Mouse (Mus musculus) forebrain, embryonic 16.5 days (tissue): ENCODE data around the gene Dtd1. TPM values are rescaled to one million over a fixed set of nuclear protein-coding genes. Genes with fewer than 3 reads are reported as not detected.
A peak's percentile ranks its signal among the peaks of the same experiment; 100 is the strongest.
"Not testable (repeated sequence)": the region's sequence is repeated elsewhere in the genome, so short reads cannot be mapped to it uniquely, and the experiment has no call there.

ENCODE experiments used
- ATAC-seq: fragments of 200-750 bp; cut with Nextera tagmentation; 2 replicates; pipeline ENCODE4 v1.8.0; 2017; ENCODE audit warnings: mild to moderate bottlenecking, moderate library complexity
- H3K27ac ChIP-seq: fragments of 300-500 bp; sonication (generic); 2 replicates; pipeline ENCODE4 v1.5.1; 2014; ENCODE audit warnings: low read length, control low read depth
- H3K27me3 ChIP-seq: fragments of 300-500 bp; sonication (generic); replicated peaks from 2 replicates; pipeline ENCODE4 v1.6.1; 2014; ENCODE audit warnings: low read length; ENCODE audit not compliant: control insufficient read depth, insufficient read depth
- H3K36me3 ChIP-seq: fragments of 300-500 bp; sonication (generic); 2 replicates; pipeline ENCODE4 v1.6.1; 2014; ENCODE audit not compliant: control insufficient read depth, insufficient read depth
- H3K4me1 ChIP-seq: fragments of 300-500 bp; sonication (generic); replicated peaks from 2 replicates; pipeline ENCODE4 v1.6.1; 2014; ENCODE audit warnings: low read length; ENCODE audit not compliant: control insufficient read depth, insufficient read depth
- H3K4me2 ChIP-seq: fragments of 300-500 bp; sonication (generic); 2 replicates; pipeline ENCODE4 v1.6.1; 2014; ENCODE audit warnings: mild to moderate bottlenecking, low read length, control low read depth
- H3K4me3 ChIP-seq: fragments of 300-500 bp; sonication (generic); replicated peaks from 2 replicates; pipeline ENCODE4 v1.5.1; 2014; ENCODE audit warnings: mild to moderate bottlenecking, low read length, control low read depth
- H3K9ac ChIP-seq: fragments of 300-500 bp; sonication (generic); replicated peaks from 2 replicates; pipeline ENCODE4 v1.6.1; 2014; ENCODE audit warnings: low read depth, low read length, control low read depth
- H3K9me3 ChIP-seq: fragments of 300-500 bp; sonication (generic); 2 replicates; pipeline ENCODE4 v1.6.1; 2016; ENCODE audit warnings: low read length; ENCODE audit not compliant: control insufficient read depth
- WGBS: fragments of 180-500 bp; shearing (Covaris S2); extraction: QIAGEN DNeasy Blood & Tissue Kit; methylation state at CpG from one replicate; pipeline ENCODE4 v1.1.7; 2014; 5-methylcytosine and 5-hydroxymethylcytosine counted together
- polyA plus RNA-seq: library from polyadenylated mRNA; unstranded; fragments of >200 nt; fragmentation: Nextera tagmentation; extraction: Ambion mirVana; gene quantifications from 2 replicates; pipeline ENCODE4 v1.2.1, GENCODE M21; 2015

Dtd1 gene
- polyA plus RNA-seq, result 70.5 and 80.4 TPM in 2 replicates

GRCm38 (mm10) chr2:144599831-144600687 lies at the start of gene Dtd1:
Gene Dtd1, plus strand, starts transcription at chr2:144599897.
- H3K4me2 ChIP-seq, result peak within 1 kb of the TSS; percentile 69
- H3K36me3 ChIP-seq, result no peaks in the 10 kb centered on the region
- no peaks in the 10 kb centered on the region; the same call in 1 of the 2 replicates for H3K4me1 ChIP-seq

GRCm38 (mm10) chr2:144550529-144550928 lies 49.2 kb upstream of the Dtd1 start, which contains the start of gene Rbbp9:
Gene Rbbp9, minus strand, starts transcription at chr2:144550869.
- peak within 1 kb of the TSS; percentile 60 for H3K27ac ChIP-seq
- no peaks in the 10 kb centered on the region; the same call in 1 of the 2 replicates for H3K36me3 ChIP-seq
- peak within 1 kb of the TSS; percentile 85 for H3K9ac ChIP-seq
- H3K9me3 ChIP-seq, result no peaks in the 10 kb centered on the region
- peak within 1 kb of the TSS; percentile 50 for H3K4me2 ChIP-seq
- peak within 1 kb of the TSS; percentile 82 for H3K4me3 ChIP-seq
- H3K27me3 ChIP-seq, result no peaks in the 10 kb centered on the region
- peak; percentile 98 for ATAC-seq
- under 1% methylated on average over 17 of the region's 17 CpGs for WGBS
- peaks cover 11% of the 10 kb centered on the region for H3K4me1 ChIP-seq

More at GRCm38 (mm10) chr2:144599831-144600687, at the start of gene Dtd1:
- whole genome bisulfite sequencing, result 2% methylated on average over 45 of the region's 50 CpGs
- Histone ChIP-seq H3K27me3 (no peaks in the 10 kb centered on the region), H3K27ac (peak within 1 kb of the TSS; percentile 87), H3K4me3 (peak within 1 kb of the TSS; percentile 68), H3K9me3 (no peaks in the 10 kb centered on the region), H3K9ac (peak within 1 kb of the TSS; percentile 88)
- peak; percentile 92 for ATAC-seq

GRCm38 (mm10) chr2:144553905-144554304 lies 45.8 kb upstream of the Dtd1 start:
- Histone ChIP-seq H3K4me2 (no peak overlapping the region), H3K4me3 (no peak overlapping the region), H3K27me3 (no peaks in the 10 kb centered on the region), H3K27ac (no peak overlapping the region), H3K36me3 (no peaks in the 10 kb centered on the region), H3K9me3 (no peaks in the 10 kb centered on the region), H3K9ac (no peak overlapping the region), H3K4me1 (peaks cover 18% of the 10 kb centered on the region)
- no peak for ATAC-seq
- 98% methylated on average over 3 of the region's 3 CpGs for WGBS

- Histone ChIP-seq H3K9me3 (no peaks in the 10 kb centered on the region), H3K27ac (peak overlapping the region; percentile 80), H3K4me2 (peak overlapping the region; percentile 72), H3K27me3 (no peaks in the 10 kb centered on the region), H3K9ac (peak overlapping the region; percentile 55), H3K36me3 (peaks cover 3% of the 10 kb centered on the region; the same call in 1 of the 2 replicates), H3K4me1 (peaks cover 11% of the 10 kb centered on the region), H3K4me3 (peak overlapping the region; percentile 84)
- WGBS, result 1% methylated on average over 14 of the region's 14 CpGs
- ATAC-seq, result no peak
These were observed 44.3 kb upstream of the Dtd1 start for GRCm38 (mm10) chr2:144555286-144555819.

- Histone ChIP-seq H3K4me1 (peaks cover 11% of the 10 kb centered on the region), H3K9ac (peak within 1 kb of the TSS; percentile 73), H3K9me3 (no peaks in the 10 kb centered on the region), H3K27me3 (no peaks in the 10 kb centered on the region), H3K4me3 (peak within 1 kb of the TSS; percentile 84), H3K27ac (peak within 1 kb of the TSS; percentile 80), H3K4me2 (peak within 1 kb of the TSS; percentile 72), H3K36me3 (peaks cover 3% of the 10 kb centered on the region; the same call in 1 of the 2 replicates)
- WGBS, result under 1% methylated on average over 44 of the region's 44 CpGs
- peak; percentile 98 for ATAC-seq
These were observed 43.7 kb upstream of the Dtd1 start, which contains the start of gene Sec23b for GRCm38 (mm10) chr2:144555820-144556552. Gene Sec23b, plus strand, starts transcription at chr2:144556229.

- no peak overlapping the region for H3K9ac ChIP-seq
- no peaks in the 10 kb centered on the region for H3K9me3 ChIP-seq
- ATAC-seq, result no peak
- 78% methylated on average over 4 of the region's 4 CpGs for WGBS
- no peak overlapping the region for H3K4me3 ChIP-seq
- 0 out of 2 replicates have a peak, but pooled peaks cover 2% of the 10 kb centered on the region for H3K4me1 ChIP-seq
- H3K27me3 ChIP-seq, result no peaks in the 10 kb centered on the region
- H3K4me2 ChIP-seq, result no peak overlapping the region
- peaks cover 16% of the 10 kb centered on the region for H3K36me3 ChIP-seq
- H3K27ac ChIP-seq, result no peak overlapping the region
These were observed 11.0 kb upstream of the Dtd1 start for GRCm38 (mm10) chr2:144588723-144589122.

- not testable (repeated sequence) for H3K4me3 ChIP-seq, ATAC-seq, H3K36me3 ChIP-seq, H3K27ac ChIP-seq, H3K9ac ChIP-seq, H3K4me1 ChIP-seq, H3K9me3 ChIP-seq, H3K4me2 ChIP-seq, H3K27me3 ChIP-seq
- WGBS, result 67% methylated on average over 8 of the region's 8 CpGs
These were observed 6.7 kb upstream of the Dtd1 start for GRCm38 (mm10) chr2:144593036-144593435.

- Histone ChIP-seq H3K4me1 (peaks cover 7% of the 10 kb centered on the region), H3K27ac (peak within 1 kb of the TSS; percentile 44; the same call in 1 of the 2 replicates), H3K9me3 (no peaks in the 10 kb centered on the region), H3K36me3 (no peaks in the 10 kb centered on the region), H3K9ac (peak within 1 kb of the TSS; percentile 72), H3K4me3 (peak within 1 kb of the TSS; percentile 80), H3K4me2 (peak within 1 kb of the TSS; percentile 83), H3K27me3 (no peaks in the 10 kb centered on the region)
- WGBS, result 1% methylated on average over 31 of the region's 31 CpGs
- peak; percentile 99 for ATAC-seq
These were observed 5.6 kb upstream of the Dtd1 start, which contains the start of gene Smim26 for GRCm38 (mm10) chr2:144593951-144594651. Gene Smim26, plus strand, starts transcription at chr2:144594054.
